Mouse (Mus musculus): ENCODE data around the gene Catip. TPM values are rescaled to one million over a fixed set of nuclear protein-coding genes. Genes with fewer than 3 reads are reported as not detected.

Gene Catip
- total and polyA plus RNA-seq, 2 experiments from 2014 or later: 0.61 TPM; not detected in 1

DNA sequence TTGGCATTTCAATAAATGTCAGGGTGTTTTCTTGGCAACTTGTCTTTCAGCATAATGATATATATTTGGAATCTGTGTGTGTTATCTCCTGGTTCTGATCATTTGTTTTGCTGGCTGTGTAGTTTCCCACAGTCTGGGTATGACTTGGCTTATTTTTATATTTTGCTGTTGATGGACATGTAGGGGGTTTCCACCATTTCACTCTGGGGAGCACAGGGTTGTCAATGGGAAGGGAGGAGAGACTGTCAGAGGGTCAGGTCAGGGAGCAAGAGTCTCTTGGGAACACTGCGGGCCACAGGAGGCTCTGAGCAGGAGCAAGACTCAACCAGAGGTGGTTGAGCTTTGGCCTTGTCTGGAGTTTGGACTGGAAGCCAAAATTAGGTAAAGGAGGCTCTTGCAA, 19.6 kb upstream of the Catip start:
- Histone ChIP-seq H3K27ac (ENCODE audit: low read depth) (no peak overlapping the region), H3K4me3 (ENCODE audit: low read depth, low read length) (no peak overlapping the region), H3K27me3 (ENCODE audit: control insufficient read depth, insufficient read depth, low read length) (no peaks in the 10 kb centered on the region), H3K9ac (replicated peaks; ENCODE audit: low read depth, low read length) (no peak overlapping the region), H3K4me2 (ENCODE audit: low read depth, low read length) (no peak overlapping the region), H3K9me3 (replicated peaks; ENCODE audit: control insufficient read depth, low read length) (no peaks in the 10 kb centered on the region), H3K36me3 (replicated peaks; ENCODE audit: control insufficient read depth, insufficient read depth, low read length) (0 out of 2 replicates have a peak, but pooled peaks cover under 1% of the 10 kb centered on the region), H3K4me1 (ENCODE audit: control insufficient read depth, insufficient read depth) (peaks cover 20% of the 10 kb centered on the region)
- DNase-seq (ENCODE audit: low spot score) (no peak), ATAC-seq (ENCODE audit: insufficient read depth, low read depth) (no peak)
- 74% methylated on average over 1 of the region's 1 CpGs for WGBS
- TF ChIP-seq EP300 (IDR thresholded peaks at IDR 0.05; ENCODE audit: low read depth) (no peak), CTCF (IDR thresholded peaks at IDR 0.05; ENCODE audit: low read depth) (no peak)

DNA sequence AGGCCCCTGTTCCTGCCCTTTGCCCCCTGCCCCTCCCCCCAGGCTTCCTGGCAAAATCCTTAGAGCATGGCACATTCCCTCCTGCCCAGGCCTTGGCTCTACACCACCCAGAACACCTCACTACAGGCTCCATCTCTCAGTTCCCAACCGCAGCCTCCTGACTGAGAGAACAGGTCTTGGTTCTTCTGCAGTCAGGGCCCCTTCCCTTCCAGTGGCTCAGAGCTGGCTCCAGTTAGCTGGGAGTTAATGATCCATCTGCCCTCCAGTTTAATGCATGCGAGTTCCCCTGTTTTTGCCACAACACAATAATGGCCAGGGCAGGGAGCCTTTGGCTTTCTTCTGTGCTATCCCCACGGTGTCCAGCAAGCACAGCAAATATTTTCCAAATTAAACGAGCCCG, 18.7 kb upstream of the Catip start:
- H3K4me1 ChIP-seq (ENCODE audit: control insufficient read depth, insufficient read depth): peaks cover 14% of the 10 kb centered on the region
- 0 out of 2 replicates have a peak, but pooled peaks cover 8% of the 10 kb centered on the region for H3K36me3 ChIP-seq (replicated peaks; ENCODE audit: control insufficient read depth, insufficient read depth, low read length)
- no peaks in the 10 kb centered on the region for H3K9me3 ChIP-seq (replicated peaks; ENCODE audit: control insufficient read depth, low read length)
- no peak overlapping the region for H3K4me2 ChIP-seq (ENCODE audit: low read depth, low read length)
- ATAC-seq (ENCODE audit: insufficient read depth, low read depth): no peak
- H3K27ac ChIP-seq (ENCODE audit: low read depth): no peak overlapping the region
- H3K4me3 ChIP-seq (ENCODE audit: low read depth, low read length): no peak overlapping the region
- no peak for TF ChIP-seq CTCF (IDR thresholded peaks at IDR 0.05; ENCODE audit: low read depth)
- H3K27me3 ChIP-seq (ENCODE audit: control insufficient read depth, insufficient read depth, low read length): no peaks in the 10 kb centered on the region
- 70% methylated on average over 5 of the region's 5 CpGs for WGBS
- no peak for DNase-seq (ENCODE audit: low spot score)
- H3K9ac ChIP-seq (replicated peaks; ENCODE audit: low read depth, low read length): no peak overlapping the region

DNA sequence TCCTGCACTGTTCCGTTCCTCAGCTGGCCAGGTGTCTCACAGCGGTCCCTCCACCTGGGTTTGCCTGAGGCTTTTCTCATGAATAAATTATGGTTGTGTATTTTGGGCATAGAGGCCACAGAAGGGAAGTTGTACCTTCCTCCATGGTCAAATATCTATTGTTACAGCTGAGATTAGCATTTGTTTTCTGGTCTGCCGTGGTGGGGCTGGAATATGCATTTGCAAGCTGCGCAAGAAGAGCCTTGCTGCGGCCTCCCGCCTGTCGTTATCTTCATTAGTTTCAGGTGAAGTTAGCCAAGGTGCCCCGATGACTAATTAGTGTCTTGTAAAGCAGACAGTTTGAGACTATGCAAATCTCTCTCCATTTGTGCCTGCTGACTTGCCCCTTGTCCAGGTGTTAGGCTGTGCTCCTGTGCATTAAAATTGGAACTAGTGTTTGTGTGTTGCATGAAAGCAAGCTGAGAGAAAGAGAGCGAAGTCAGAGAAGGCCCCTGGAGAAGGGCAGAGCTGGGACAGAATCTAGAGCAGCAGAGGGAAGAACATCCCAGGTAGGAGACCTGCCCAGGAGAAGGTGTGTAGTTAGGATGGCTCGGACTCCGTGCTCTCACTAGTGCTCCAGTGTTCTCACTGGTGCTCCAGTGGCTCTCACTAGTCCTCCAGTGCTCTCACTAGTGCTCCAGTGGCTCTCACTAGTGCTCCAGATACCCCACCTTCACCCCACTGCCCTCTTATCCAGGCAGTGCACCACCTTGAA, 17.6 kb upstream of the Catip start:
- peaks cover 9% of the 10 kb centered on the region for H3K4me1 ChIP-seq (ENCODE audit: control insufficient read depth, insufficient read depth)
- no peak overlapping the region for H3K9ac ChIP-seq (replicated peaks; ENCODE audit: low read depth, low read length)
- TF ChIP-seq CTCF (IDR thresholded peaks at IDR 0.05; ENCODE audit: low read depth): no peak
- no peak for TF ChIP-seq EP300 (IDR thresholded peaks at IDR 0.05; ENCODE audit: low read depth)
- DNase-seq (ENCODE audit: low spot score) (no peak), ATAC-seq (ENCODE audit: insufficient read depth, low read depth) (no peak)
- WGBS: 72% methylated on average over 11 of the region's 11 CpGs
- no peaks in the 10 kb centered on the region for H3K9me3 ChIP-seq (replicated peaks; ENCODE audit: control insufficient read depth, low read length)
- no peak overlapping the region for H3K4me3 ChIP-seq (ENCODE audit: low read depth, low read length)
- H3K36me3 ChIP-seq (replicated peaks; ENCODE audit: control insufficient read depth, insufficient read depth, low read length): peaks cover 19% of the 10 kb centered on the region
- H3K27me3 ChIP-seq (ENCODE audit: control insufficient read depth, insufficient read depth, low read length): no peaks in the 10 kb centered on the region
- H3K27ac ChIP-seq (ENCODE audit: low read depth): no peak overlapping the region
- H3K4me2 ChIP-seq (ENCODE audit: low read depth, low read length): no peak overlapping the region

DNA sequence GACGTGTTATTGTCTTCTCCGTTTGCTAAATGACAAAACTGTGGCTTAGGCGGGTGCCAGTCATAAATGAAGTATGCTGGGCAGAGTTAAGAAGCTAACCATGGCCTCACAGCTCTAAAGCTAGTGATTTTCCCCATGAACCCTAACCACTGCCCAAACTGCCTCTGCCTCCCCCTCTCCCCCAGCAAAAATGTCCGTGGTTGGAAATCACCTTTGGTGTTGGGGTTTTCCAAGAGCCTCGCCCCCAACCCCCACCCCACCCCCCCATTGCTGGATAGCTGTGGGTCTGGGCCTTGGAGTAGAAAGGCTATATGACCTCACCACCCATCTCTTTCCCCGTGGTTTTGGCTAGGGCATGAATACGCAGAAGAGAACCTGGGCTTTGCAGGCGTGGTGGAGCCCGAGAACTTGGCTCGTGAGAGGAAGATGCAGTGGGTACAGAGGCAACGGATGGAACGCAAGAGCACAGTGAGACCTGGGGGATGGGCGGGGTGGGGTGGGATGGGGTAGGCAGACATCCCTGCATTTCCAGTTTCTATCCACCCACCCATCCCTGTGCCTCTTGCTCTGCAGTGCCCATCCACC, 10.6 kb upstream of the Catip start:
- no peak for DNase-seq (ENCODE audit: low spot score)
- WGBS: 91% methylated on average over 13 of the region's 13 CpGs
- Histone ChIP-seq H3K9me3 (replicated peaks; ENCODE audit: control insufficient read depth, low read length) (no peaks in the 10 kb centered on the region), H3K27me3 (ENCODE audit: control insufficient read depth, insufficient read depth, low read length) (no peaks in the 10 kb centered on the region), H3K4me2 (ENCODE audit: low read depth, low read length) (no peak overlapping the region), H3K36me3 (replicated peaks; ENCODE audit: control insufficient read depth, insufficient read depth, low read length) (peaks cover 60% of the 10 kb centered on the region), H3K4me3 (ENCODE audit: low read depth, low read length) (no peak overlapping the region), H3K9ac (replicated peaks; ENCODE audit: low read depth, low read length) (no peak overlapping the region), H3K4me1 (ENCODE audit: control insufficient read depth, insufficient read depth) (0 out of 2 replicates have a peak, but pooled peaks cover 6% of the 10 kb centered on the region), H3K27ac (ENCODE audit: low read depth) (no peak overlapping the region)
- ATAC-seq (ENCODE audit: insufficient read depth, low read depth): no peak
- no peak for TF ChIP-seq CTCF (IDR thresholded peaks at IDR 0.05; ENCODE audit: low read depth)
- TF ChIP-seq EP300 (IDR thresholded peaks at IDR 0.05; ENCODE audit: low read depth): no peak

DNA sequence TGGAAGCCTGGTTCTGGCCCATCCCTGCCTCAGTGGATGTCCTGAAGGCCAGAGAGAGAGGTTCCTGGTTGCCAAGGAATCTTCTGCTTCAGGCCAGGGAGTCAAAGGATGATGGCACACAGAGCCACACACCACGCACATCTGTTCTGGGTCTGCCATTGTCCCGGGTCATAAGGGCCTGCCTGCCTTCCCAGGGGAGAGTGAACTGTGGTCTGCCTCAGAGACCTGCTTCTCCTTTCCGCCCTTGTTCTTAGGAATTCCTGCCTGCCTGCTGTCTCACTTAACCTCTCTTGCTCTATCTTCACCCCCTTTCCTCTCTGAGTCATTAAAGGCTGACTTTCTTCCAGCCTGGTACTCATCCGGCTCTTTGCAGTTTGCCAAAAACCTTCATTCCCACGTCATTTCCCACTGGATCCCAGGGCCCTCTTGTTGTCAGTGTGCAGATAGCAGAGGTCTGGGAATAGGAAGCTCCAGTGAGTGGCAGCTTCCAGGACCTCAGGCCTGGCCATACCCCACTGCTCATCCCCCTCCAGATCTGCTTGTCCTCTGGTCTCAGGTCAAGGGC, 9.3 kb upstream of the Catip start:
- Histone ChIP-seq H3K27me3 (ENCODE audit: control insufficient read depth, insufficient read depth, low read length) (no peaks in the 10 kb centered on the region), H3K27ac (ENCODE audit: low read depth) (peak overlapping the region; percentile 47), H3K9me3 (replicated peaks; ENCODE audit: control insufficient read depth, low read length) (no peaks in the 10 kb centered on the region), H3K4me1 (ENCODE audit: control insufficient read depth, insufficient read depth) (0 out of 2 replicates have a peak, but pooled peaks cover 6% of the 10 kb centered on the region), H3K9ac (replicated peaks; ENCODE audit: low read depth, low read length) (no peak overlapping the region), H3K4me2 (ENCODE audit: low read depth, low read length) (no peak overlapping the region), H3K36me3 (replicated peaks; ENCODE audit: control insufficient read depth, insufficient read depth, low read length) (peaks cover 57% of the 10 kb centered on the region), H3K4me3 (ENCODE audit: low read depth, low read length) (no peak overlapping the region)
- ATAC-seq (ENCODE audit: insufficient read depth, low read depth) (peak; percentile 57), DNase-seq (ENCODE audit: low spot score) (peak; percentile 60)
- TF ChIP-seq EP300 (IDR thresholded peaks at IDR 0.05; ENCODE audit: low read depth) (peak; percentile 83), CTCF (IDR thresholded peaks at IDR 0.05; ENCODE audit: low read depth) (no peak)
- WGBS: 59% methylated on average over 5 of the region's 5 CpGs
